Mouse (Mus musculus): Measurements from ENCODE around the gene Itgad.
A peak's percentile ranks its signal among the peaks of the same experiment; 100 is the strongest.

Itgad gene

GRCm38 (mm10) chr7:128180126-128180525 is 25.9 kb downstream of the Itgad start:
- no peak for DNase-seq (ENCODE audit: low spot score)

- no peak for DNase-seq (ENCODE audit: low spot score)
Measured at GRCm38 (mm10) chr7:128180546-128180945, 26.4 kb downstream of the Itgad start.

GRCm38 (mm10) chr7:128181691-128182090 is 27.5 kb downstream of the Itgad start:
- no peak for DNase-seq (ENCODE audit: low spot score)

GRCm38 (mm10) chr7:128201607-128202006 is 47.4 kb downstream of the Itgad start:
- DNase-seq (ENCODE audit: low spot score): no peak

- DNase-seq (ENCODE audit: low spot score): no peak
Measured at GRCm38 (mm10) chr7:128203071-128203470, 48.9 kb downstream of the Itgad start.

- DNase-seq (ENCODE audit: low spot score): no peak
Measured at GRCm38 (mm10) chr7:128204179-128204578, 50.0 kb downstream of the Itgad start.

- no peak for DNase-seq (ENCODE audit: low spot score)
Measured at GRCm38 (mm10) chr7:128205695-128206094, 51.5 kb downstream of the Itgad start.

GRCm38 (mm10) chr7:128206152-128206551 is 52.0 kb downstream of the Itgad start, which contains the start of gene Cox6a2:
TSS of gene Cox6a2 (minus strand) at chr7:128206387.
- no peak for DNase-seq (ENCODE audit: low spot score)

GRCm38 (mm10) chr7:128208187-128208586 is 54.0 kb downstream of the Itgad start:
- no peak for DNase-seq (ENCODE audit: low spot score)

GRCm38 (mm10) chr7:128209826-128210225 is 55.6 kb downstream of the Itgad start:
- no peak for DNase-seq (ENCODE audit: low spot score)

- no peak for DNase-seq (ENCODE audit: low spot score)
Measured at GRCm38 (mm10) chr7:128219952-128220351, 65.8 kb downstream of the Itgad start.

GRCm38 (mm10) chr7:128220936-128221335 is 66.8 kb downstream of the Itgad start:
- no peak for DNase-seq (ENCODE audit: low spot score)

GRCm38 (mm10) chr7:128231741-128232140 is 77.6 kb downstream of the Itgad start:
- DNase-seq (ENCODE audit: low spot score): no peak

GRCm38 (mm10) chr7:128234796-128235195 is 80.6 kb downstream of the Itgad start:
- DNase-seq (ENCODE audit: low spot score): no peak

- DNase-seq (ENCODE audit: low spot score): no peak
Measured at GRCm38 (mm10) chr7:128235481-128235880, 81.3 kb downstream of the Itgad start.

GRCm38 (mm10) chr7:128236426-128236825 is 82.2 kb downstream of the Itgad start:
- DNase-seq (ENCODE audit: low spot score): no peak

- DNase-seq (ENCODE audit: low spot score): peak; percentile 68
Measured at GRCm38 (mm10) chr7:128236856-128237592, 82.8 kb downstream of the Itgad start, which contains the start of gene Armc5. TSS of gene Armc5 (plus strand) at chr7:128237342.

- no peak for DNase-seq (ENCODE audit: low spot score)
Measured at GRCm38 (mm10) chr7:128237593-128237926, 83.4 kb downstream of the Itgad start.

GRCm38 (mm10) chr7:128237927-128238778 is 84.0 kb downstream of the Itgad start, which contains the start of gene 9130023H24Rik:
TSS of gene 9130023H24Rik (minus strand) at chr7:128238031.
- peak; percentile 99 for DNase-seq (ENCODE audit: low spot score)

- no peak for DNase-seq (ENCODE audit: low spot score)
Measured at GRCm38 (mm10) chr7:128238991-128239390, 84.8 kb downstream of the Itgad start.

GRCm38 (mm10) chr7:128240131-128240784 is 86.1 kb downstream of the Itgad start:
- DNase-seq (ENCODE audit: low spot score): no peak

- DNase-seq (ENCODE audit: low spot score): no peak
Measured at GRCm38 (mm10) chr7:128242331-128242730, 88.2 kb downstream of the Itgad start.

GRCm38 (mm10) chr7:128243921-128244320 is 89.7 kb downstream of the Itgad start:
- no peak for DNase-seq (ENCODE audit: low spot score)
